Mouse (Mus musculus) cortical plate, adult 2 months (tissue): ENCODE results near the gene Twnk. TPM values are rescaled to one million over a fixed set of nuclear protein-coding genes. Genes with fewer than 3 reads are reported as not detected.
A peak's percentile ranks its signal among the peaks of the same experiment; 100 is the strongest.

Source experiments
- H3K27ac ChIP-seq: fragments of 200-500 bp; 2 replicates; pipeline ENCODE4 v1.5.1; 2012; ENCODE audit warnings: low read length, control low read depth, inconsistent platforms; ENCODE audit not compliant: insufficient read depth
- H3K4me1 ChIP-seq: fragments of 200-500 bp; 2 replicates; pipeline ENCODE4 v1.6.1; 2011; ENCODE audit warnings: low read length; ENCODE audit not compliant: control insufficient read depth, insufficient read depth
- H3K4me3 ChIP-seq: fragments of 200-500 bp; 2 replicates; pipeline ENCODE4 v1.5.1; 2011; ENCODE audit warnings: mild to moderate bottlenecking, low read length, control low read depth; ENCODE audit not compliant: insufficient read depth
- CTCF ChIP-seq: fragments of 200-500 bp; IDR thresholded peaks from 2 replicates; pipeline ENCODE4 v1.5.1; 2011; ENCODE audit warnings: mild to moderate bottlenecking, control low read depth, low read length; ENCODE audit not compliant: insufficient read depth; ENCODE audit errors: extremely low read depth
- POLR2A ChIP-seq: fragments of 200-500 bp; IDR thresholded peaks from 2 replicates; pipeline ENCODE4 v1.6.1; 2011; ENCODE audit warnings: mild to moderate bottlenecking, low read length, control low read depth; ENCODE audit not compliant: insufficient read depth; ENCODE audit errors: extremely low read depth
- polyA plus RNA-seq: library from polyadenylated mRNA; depleted of rRNA; stranded (reverse); fragments of >200 nt; gene quantifications from 2 replicates; pipeline ENCODE4 v1.2.3, GENCODE M21; 2012

The Twnk gene
- polyA plus RNA-seq, 1 experiment = 10.7 TPM

DNA sequence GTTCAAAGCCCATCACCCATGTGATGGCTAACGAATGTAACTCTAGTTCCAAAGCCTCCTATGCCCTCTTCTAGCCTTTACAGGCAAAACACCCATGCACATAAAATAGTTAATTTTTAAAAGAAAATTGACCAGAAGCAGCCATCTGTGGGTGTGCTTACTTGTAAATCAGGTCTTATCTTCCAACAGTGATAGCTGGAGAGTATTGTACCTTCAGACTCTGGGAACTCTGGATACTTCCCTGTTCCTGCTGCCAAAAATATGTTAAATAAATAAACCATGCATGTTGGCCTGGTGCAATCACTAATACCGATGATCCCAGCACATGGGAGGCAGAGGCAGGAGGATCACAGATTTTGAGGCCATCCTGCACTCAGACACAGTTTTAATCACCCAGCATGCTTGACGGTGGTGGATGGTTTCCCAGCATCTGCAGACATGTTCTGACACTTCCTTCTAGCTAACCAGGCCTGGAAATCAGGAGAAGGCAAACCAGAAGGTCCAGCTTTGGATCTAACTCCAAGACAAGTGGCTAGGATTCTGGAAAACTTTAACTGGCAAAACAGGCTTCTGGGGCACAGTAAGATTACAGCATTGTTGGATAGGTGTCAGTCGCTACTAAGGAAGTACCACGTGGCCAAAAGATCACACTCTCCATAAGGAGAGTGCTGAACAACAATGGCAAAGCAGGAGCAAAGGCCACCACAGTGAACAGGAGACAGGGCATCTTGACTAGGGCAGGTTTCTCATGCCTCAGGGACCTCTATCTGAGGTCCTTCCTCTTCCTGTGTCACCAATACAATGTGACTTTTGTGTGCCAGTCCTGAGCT lies 20.1 kb upstream of the Twnk start:
- TF ChIP-seq CTCF (no peak), POLR2A (no peak)

DNA sequence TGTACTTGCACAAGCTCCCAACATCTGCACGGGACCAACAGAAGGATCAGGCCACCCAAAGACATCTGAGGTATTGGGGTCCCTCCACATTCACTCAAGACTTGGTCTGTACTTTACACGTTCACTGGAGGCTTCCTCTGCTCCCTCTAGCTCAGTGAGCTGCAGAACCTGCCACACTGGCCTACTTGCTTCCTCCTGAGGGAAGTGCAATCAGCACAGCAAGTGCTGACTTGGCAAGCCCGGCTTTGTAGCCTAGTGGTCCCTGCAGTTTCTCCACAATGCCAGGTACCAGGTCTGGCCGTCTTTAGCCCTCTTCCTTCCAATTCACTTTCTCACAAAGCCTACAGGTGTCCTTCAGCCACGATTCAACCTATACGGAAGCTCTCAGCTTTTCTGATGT lies 18.5 kb upstream of the Twnk start:
- H3K27ac ChIP-seq = no peak overlapping the region

More for the DNA sequence above, 20.1 kb upstream of the Twnk start:
- Histone ChIP-seq H3K4me1 (peaks cover 5% of the 10 kb centered on the region; the same call in 1 of the 2 replicates), H3K27ac (no peak overlapping the region), H3K4me3 (no peak overlapping the region)

DNA sequence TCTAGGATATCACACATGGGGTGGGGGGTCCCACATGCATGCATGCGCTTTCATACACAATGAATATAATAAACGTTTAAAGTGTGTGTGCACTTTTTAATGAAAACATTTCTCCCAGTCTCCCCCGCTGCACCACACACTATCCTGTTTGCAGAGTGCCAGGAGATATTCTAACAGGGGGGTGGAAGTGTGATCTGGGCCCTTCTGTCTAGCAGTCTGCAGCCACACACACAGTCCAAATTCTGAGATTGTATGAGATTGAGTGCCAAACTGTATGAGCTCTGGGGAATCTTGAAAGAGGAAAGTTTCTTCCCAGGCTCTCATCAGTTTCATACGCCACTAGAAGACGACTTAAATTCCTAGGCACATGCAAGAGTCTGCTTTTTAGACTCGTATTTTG lies 17.6 kb upstream of the Twnk start:
- Histone ChIP-seq H3K4me1 (peaks cover 5% of the 10 kb centered on the region; the same call in 1 of the 2 replicates), H3K4me3 (no peak overlapping the region), H3K27ac (no peak overlapping the region)
- TF ChIP-seq CTCF = no peak
- no peak for TF ChIP-seq POLR2A

More for the DNA sequence above, 18.5 kb upstream of the Twnk start:
- no peak for TF ChIP-seq CTCF
- TF ChIP-seq POLR2A = no peak
- Histone ChIP-seq H3K4me3 (no peak overlapping the region), H3K4me1 (peaks cover 5% of the 10 kb centered on the region; the same call in 1 of the 2 replicates)

DNA sequence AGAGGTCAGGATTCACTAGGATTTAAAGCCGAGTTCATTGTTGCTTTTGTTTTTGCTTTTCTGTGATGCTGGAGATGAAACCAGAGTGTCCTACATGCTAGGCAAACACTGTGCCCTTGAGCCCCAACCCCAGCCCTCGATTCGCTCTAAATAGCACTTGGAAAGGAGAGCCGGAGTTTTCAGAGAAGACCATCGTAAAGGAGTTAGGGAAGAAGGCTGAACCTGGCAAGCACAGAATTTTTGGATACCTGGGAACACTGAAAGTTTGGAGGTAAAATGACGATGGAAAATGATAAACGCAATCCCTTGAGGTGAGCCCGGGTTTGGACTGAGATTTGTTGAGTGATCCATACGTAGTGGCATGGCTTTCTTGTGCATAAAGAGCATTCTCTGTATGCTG lies 17.1 kb upstream of the Twnk start:
- Histone ChIP-seq H3K27ac (no peak overlapping the region), H3K4me3 (peak overlapping the region; percentile 59)
- TF ChIP-seq POLR2A (no peak), CTCF (no peak)

DNA sequence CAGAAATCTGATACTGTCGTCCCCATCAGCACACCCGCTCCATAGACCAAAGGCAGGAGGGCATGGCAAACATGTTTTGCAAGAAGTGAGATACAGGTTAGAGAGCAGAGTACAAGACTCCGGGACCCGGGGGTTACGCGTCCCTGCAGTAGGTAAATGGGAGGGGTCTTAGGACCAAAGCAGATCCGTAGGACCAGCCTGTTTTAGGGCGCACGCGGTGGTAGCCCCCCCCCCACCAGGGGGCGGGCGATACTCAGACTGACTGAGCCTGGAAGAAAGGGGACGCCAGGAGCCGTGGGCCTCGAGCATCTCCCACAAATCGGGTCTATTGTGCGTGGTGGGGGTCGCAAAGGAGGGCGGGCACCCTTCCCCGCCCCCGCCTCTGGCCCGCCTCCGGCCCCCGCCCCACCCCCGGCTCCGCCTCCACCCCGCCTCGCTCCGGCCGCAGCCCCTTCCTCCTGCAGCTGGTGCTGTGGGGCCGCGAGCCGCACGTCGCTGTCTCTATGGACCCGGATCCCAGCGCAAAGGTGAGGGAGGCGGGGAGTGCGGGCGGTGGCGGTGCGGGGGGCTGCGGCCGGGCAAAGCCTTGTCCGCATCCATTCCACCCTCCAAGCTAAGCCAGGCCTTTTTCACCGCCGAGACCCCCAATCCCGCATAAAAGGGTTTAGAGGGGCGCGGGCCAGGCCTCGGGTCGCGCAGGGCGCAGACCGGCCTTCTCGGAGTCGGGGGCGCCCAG lies 16.5 kb upstream of the Twnk start, which contains the start of gene Sema4g:
Gene Sema4g, plus strand, starts transcription at position 271 of the 736 bp plus-strand sequence.
- Histone ChIP-seq H3K4me1 (peaks cover 5% of the 10 kb centered on the region; the same call in 1 of the 2 replicates), H3K27ac (no peak within 1 kb of the TSS), H3K4me3 (peak within 1 kb of the TSS; percentile 59)
- TF ChIP-seq CTCF (no peak), POLR2A (no peak)

More for the DNA sequence above, 17.1 kb upstream of the Twnk start:
- H3K4me1 ChIP-seq = peaks cover 5% of the 10 kb centered on the region; the same call in 1 of the 2 replicates

DNA sequence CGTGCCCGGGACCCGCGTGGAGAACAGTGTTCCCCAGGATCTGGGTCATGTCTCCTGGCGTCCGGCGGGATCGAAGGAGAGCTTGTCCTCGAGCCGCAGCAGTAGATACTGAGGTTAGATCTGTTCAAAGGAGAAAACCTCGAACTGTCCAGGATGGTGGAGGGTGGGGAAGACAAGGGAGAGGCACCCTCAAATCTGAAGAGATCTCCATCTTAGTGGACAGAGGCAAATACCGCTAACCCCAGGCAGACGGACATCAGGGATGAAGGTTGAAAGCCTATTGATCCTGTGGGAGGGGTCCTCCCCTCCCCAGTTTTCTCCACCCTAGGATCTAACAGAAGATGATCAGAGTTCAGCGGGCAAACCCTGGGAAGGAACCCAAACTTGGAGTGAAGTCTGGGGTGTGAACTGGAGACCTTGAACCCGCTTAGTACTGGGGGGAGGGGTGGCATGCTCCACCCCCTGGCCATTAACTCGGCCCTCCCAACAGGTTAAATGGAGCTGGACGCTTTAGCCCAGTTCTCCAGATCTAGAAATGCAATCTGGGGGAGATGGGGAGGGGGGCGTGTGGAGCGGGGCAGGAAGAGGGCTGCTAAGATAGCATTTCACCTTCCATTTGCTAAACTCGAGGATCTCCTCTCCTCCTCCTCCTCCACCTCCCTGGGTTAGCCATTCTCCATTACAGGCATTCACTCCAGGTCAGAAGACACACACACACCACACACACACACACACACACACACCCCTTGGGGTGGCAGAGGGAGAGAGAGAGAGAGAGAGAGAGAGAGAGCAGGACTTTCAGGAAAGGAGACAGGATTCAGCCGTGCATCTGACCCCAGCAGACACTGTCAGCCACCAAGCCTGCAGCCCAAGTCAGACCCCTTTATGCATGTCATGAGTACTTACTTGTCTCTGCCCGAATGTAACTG lies 15.6 kb upstream of the Twnk start:
- Histone ChIP-seq H3K27ac (no peak overlapping the region), H3K4me1 (peaks cover 5% of the 10 kb centered on the region; the same call in 1 of the 2 replicates), H3K4me3 (peak overlapping the region; percentile 59)
- TF ChIP-seq POLR2A (no peak), CTCF (no peak)

DNA sequence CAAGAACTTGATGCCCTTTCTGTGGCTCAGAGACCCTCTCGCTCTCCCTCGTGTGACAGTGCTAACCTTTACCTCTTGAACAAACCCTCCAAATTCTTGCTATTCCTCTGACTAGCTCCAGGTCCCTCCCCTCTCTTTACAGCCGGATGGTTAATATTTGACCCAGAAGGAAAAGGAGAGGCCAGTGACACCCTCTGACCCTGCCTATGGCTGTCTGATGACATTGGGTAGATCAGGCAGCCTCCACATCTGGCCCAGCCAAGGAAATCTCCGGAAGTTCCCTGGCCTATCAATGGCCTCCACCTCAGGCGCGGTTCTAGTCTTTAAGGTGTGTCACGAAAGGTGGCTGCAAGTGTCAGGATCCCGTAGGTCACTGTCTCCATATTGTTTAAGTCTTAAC lies 14.4 kb upstream of the Twnk start:
- peaks cover 5% of the 10 kb centered on the region; the same call in 1 of the 2 replicates for H3K4me1 ChIP-seq
- no peak overlapping the region for H3K4me3 ChIP-seq
- no peak for TF ChIP-seq POLR2A
- TF ChIP-seq CTCF = no peak
- no peak overlapping the region for H3K27ac ChIP-seq

DNA sequence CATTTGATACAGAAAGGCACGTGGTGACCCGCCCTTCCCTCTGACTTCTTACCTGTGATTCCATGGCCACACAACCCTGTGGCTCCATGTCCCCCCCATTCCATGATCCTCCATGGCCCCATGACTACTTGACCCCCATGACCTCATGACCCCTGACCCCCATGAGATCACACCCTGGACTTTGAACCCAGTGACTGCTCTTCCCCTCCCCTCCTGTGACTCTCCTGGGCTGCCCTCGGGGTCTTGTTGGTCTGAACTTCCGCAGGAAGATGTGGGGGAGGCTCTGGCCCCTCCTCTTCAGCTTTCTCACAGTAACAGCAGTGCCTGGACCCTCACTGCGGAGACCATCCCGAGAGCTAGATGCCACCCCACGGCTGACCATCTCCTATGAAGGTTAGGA lies 13.2 kb upstream of the Twnk start:
- Histone ChIP-seq H3K27ac (no peak overlapping the region), H3K4me1 (peaks cover 5% of the 10 kb centered on the region; the same call in 1 of the 2 replicates), H3K4me3 (no peak overlapping the region)
- no peak for TF ChIP-seq CTCF
- no peak for TF ChIP-seq POLR2A
